Mouse (Mus musculus) cortical plate, adult 2 months (tissue): ENCODE results near the gene Sprn. TPM values are rescaled to one million over a fixed set of nuclear protein-coding genes. Genes with fewer than 3 reads are reported as not detected.

Experiments
- H3K27ac ChIP-seq: fragments of 200-500 bp; 2 replicates; pipeline ENCODE4 v1.5.1; 2012; ENCODE audit warnings: low read length, control low read depth, inconsistent platforms; ENCODE audit not compliant: insufficient read depth
- H3K4me1 ChIP-seq: fragments of 200-500 bp; 2 replicates; pipeline ENCODE4 v1.6.1; 2011; ENCODE audit warnings: low read length; ENCODE audit not compliant: control insufficient read depth, insufficient read depth
- H3K4me3 ChIP-seq: fragments of 200-500 bp; 2 replicates; pipeline ENCODE4 v1.5.1; 2011; ENCODE audit warnings: mild to moderate bottlenecking, low read length, control low read depth; ENCODE audit not compliant: insufficient read depth
- CTCF ChIP-seq: fragments of 200-500 bp; IDR thresholded peaks from 2 replicates; pipeline ENCODE4 v1.5.1; 2011; ENCODE audit warnings: mild to moderate bottlenecking, control low read depth, low read length; ENCODE audit not compliant: insufficient read depth; ENCODE audit errors: extremely low read depth
- POLR2A ChIP-seq: fragments of 200-500 bp; IDR thresholded peaks from 2 replicates; pipeline ENCODE4 v1.6.1; 2011; ENCODE audit warnings: mild to moderate bottlenecking, low read length, control low read depth; ENCODE audit not compliant: insufficient read depth; ENCODE audit errors: extremely low read depth
- polyA plus RNA-seq: library from polyadenylated mRNA; depleted of rRNA; stranded (reverse); fragments of >200 nt; gene quantifications from 2 replicates; pipeline ENCODE4 v1.2.3, GENCODE M21; 2012

The Sprn gene
- polyA plus RNA-seq, 1 experiment, result 128 TPM

DNA sequence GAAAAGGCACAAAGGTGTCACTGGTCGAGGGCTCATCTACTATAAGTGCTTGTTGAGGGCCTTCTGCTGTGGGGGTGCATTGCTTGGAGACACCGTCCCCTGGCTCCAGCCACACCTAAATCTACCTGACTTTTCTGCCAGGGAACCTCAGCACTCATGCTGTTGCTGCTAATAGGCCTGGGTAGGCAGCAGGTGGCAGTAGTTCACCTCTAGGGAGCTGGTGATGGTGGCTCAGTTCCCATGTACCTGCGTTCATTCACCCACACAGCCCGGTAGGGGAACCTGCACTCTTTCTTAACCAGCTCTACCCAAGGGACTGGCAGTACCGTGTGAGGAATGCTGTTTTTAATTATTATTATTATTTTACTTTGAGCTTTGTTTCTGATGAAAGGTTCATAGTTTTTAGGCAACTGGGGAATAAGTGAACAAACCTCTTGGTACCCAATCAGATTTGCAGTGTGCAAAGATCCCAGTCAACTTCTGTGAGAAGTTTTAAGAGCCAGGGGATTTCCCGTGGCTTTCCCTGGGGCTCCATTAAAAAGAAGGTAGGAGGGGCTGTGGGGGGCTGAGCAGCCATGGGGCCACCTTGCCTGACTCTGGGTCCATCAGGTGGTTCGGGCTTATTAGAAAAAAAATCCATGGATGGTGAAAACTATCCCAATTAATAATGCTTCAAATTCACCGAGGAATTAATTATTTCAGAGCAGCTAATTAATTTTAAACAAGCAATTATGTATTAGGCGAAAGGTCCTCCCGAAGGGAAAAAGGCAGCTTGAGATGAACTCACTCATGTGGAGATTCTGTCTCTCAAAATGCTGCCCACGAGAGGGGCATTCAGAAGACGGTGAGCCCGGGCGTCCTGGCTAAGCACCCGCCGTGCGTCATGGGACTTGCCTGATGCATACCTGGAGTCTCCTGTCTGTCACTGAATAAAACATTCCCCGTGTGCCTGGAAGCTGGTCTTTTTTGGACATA is 32.3 kb upstream of the Sprn start:
- Histone ChIP-seq H3K4me1 (no peaks in the 10 kb centered on the region), H3K4me3 (no peak overlapping the region), H3K27ac (no peak overlapping the region)
- TF ChIP-seq POLR2A (no peak), CTCF (peak; percentile 74)

DNA sequence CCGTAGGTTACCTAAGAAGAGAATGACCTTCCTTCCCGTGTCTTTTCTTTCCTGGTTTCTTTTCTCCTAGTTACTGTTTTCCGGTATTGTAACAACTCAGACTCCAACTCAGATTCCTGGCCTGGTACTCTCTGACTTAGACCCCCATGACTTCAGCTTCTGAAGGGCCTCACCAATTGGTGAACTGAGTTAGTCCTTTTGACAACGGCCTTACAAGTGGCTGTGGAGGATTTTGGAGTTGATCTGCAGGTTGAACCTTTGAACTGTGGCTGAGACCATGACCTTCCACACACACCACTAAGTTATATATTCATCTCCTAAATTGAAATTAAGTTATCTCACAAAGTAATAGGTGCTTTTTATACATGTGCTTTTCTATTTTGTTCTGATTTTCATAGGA is 29.5 kb upstream of the Sprn start:
- TF ChIP-seq CTCF, result no peak
- no peak for TF ChIP-seq POLR2A
- no peak overlapping the region for H3K27ac ChIP-seq
- H3K4me1 ChIP-seq, result no peaks in the 10 kb centered on the region
- no peak overlapping the region for H3K4me3 ChIP-seq

DNA sequence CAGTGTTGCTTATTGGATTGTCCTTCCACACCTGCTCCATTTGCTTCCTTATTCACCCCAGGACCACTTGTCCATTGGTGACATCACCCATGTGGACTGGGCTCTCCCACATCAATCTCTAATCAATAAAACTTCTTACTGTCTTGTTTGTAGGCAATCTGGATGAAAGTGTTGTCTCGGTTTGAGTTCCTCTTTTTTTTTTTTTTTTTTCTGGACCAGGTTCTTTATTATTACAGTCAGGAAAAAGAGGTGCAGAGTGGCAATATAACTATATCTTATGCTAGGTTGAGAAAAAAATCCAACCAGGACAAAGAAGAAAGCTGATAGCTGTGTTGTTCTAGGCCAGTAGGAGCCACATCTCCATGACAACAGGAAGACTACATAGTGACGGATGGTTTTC is 26.0 kb upstream of the Sprn start:
- TF ChIP-seq POLR2A (no peak), CTCF (no peak)
- H3K4me1 ChIP-seq, result no peaks in the 10 kb centered on the region
- H3K27ac ChIP-seq, result no peak overlapping the region
- no peak overlapping the region for H3K4me3 ChIP-seq

DNA sequence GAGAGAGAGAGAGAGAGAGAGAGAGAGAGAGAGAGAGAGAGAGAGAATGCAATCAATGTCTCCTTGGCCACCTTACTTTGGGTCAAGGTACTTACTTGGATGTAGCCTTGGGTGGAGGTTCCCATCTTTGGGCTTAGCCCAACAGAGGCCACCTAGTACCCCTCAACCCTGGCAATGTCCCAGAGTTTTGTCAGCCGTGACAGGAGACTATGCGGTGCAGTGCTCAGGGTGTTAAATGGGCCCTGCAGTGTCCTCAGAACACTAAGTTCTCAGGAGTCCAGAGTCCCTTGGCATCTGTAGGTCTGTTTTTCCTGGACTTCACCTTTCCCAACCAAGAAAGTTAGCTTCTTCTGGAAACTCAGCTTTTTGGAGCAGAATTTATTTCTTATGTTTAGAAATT is 24.5 kb upstream of the Sprn start:
- Histone ChIP-seq H3K4me1 (no peaks in the 10 kb centered on the region), H3K4me3 (no peak overlapping the region), H3K27ac (no peak overlapping the region)
- TF ChIP-seq POLR2A (no peak), CTCF (no peak)

DNA sequence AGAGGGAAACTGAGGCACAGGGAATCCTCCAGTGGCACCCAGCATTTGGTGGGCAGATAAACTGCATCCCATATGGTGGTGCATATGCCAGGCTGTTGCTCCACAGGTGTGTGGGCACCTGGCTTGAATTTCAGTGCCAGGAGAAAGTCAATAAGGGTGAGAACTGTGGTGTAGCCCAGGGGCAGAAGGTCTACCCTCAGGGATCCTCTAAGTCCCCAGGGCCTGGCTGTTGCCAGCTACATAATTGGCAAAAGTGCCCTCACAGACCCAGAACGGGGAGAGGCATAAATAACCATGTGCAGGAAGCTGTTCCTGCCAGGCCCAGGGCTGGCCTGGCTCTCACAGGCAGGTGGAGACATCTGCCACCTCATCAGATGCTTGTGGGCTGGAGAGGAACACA is 18.3 kb upstream of the Sprn start, which contains the start of gene Olfr523:
Gene Olfr523 (plus strand): TSS at position 282 of the 400 bp plus-strand sequence.
- TF ChIP-seq POLR2A (no peak), CTCF (no peak)
- Histone ChIP-seq H3K27ac (no peak within 1 kb of the TSS), H3K4me1 (0 out of 2 replicates have a peak, but pooled peaks cover 1% of the 10 kb centered on the region), H3K4me3 (no peak within 1 kb of the TSS)

DNA sequence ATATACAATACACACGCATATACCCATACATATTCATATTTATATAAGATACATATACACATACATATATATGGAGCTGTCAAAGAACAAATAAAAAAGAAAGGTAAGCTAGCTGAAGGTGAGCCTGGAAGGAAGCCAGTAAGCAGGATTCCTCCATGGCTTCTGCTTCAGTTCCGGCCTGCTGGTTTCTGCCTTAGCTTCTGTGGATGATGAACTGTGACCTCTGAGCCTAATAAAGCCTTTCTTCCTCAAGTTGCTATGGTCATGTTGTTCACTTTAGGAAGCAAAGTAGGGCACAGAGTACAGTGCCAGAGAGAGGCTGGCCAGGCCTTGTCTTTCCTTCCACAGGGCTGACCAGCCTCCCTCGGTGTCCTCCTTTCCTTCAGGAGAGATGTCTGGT is 16.2 kb upstream of the Sprn start:
- no peak for TF ChIP-seq POLR2A
- Histone ChIP-seq H3K27ac (no peak overlapping the region), H3K4me3 (no peak overlapping the region), H3K4me1 (peaks cover 3% of the 10 kb centered on the region; the same call in 1 of the 2 replicates)

DNA sequence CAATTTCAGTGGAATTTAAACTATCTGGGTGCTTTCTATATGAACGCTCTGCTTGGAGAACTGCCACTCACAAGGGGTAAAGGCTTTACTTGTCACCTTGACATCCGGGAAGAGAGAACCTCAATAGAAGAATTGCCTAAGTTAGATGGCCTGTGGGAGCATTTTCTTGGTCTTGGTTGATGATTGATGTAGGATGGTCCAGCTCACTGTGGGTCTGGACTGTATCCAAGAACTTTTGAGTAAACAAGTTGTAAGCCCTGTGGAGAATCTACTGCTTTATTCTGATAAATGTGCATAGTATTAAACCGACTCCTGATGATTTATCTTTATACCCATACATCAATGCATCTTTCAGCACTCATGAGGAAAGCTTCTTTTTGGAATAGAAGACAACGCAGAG is 14.7 kb upstream of the Sprn start:
- H3K4me1 ChIP-seq, result peaks cover 3% of the 10 kb centered on the region; the same call in 1 of the 2 replicates
- no peak overlapping the region for H3K4me3 ChIP-seq
- H3K27ac ChIP-seq, result no peak overlapping the region
- TF ChIP-seq POLR2A (no peak), CTCF (no peak)

DNA sequence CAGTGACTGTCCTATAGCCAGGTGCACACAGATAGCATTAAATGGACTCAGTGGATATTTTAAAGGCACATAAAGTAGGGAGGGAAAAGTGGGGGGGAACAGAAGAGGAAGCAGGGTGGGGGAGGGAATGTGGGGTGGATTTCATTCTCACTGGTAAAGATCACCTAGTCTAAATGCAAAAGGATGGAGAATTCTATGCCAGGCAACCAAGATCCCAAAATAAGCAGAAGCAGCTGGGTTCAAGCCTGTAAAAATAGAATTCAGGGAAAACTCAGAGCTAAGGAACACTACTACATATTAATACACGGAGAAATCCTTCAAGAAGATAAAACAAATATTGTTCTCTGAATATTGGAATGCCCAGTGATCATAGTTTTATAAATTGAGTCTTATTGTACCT is 13.3 kb upstream of the Sprn start:
- Histone ChIP-seq H3K4me3 (no peak overlapping the region), H3K4me1 (peaks cover 3% of the 10 kb centered on the region; the same call in 1 of the 2 replicates), H3K27ac (0 out of 2 replicates have a peak overlapping the region, but pooled peaks have one; percentile 29)
- no peak for TF ChIP-seq POLR2A
- no peak for TF ChIP-seq CTCF

DNA sequence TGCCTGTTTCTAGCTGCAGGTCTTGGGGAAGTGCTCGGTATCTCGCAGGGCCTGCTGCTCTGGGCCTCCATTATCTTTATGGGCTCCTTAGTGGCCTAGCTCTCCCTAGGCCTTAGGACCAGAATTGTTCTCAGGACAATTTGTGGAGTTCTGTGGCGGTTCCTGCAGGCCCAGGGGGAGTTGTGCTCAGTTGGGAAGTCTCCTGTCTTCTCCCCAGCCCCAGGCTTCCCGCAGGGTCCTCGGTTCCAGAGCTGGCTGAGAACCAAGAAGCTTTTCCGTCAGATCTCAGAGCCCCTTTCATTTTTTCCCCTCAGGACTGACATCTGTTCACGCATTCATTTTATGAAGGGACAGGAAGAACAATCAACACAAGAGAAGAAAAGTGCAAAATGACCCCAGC is 10.0 kb upstream of the Sprn start, which contains the start of gene Olfr522:
Gene Olfr522 (minus strand): TSS at position 101 of the 400 bp plus-strand sequence.
- Histone ChIP-seq H3K4me3 (no peak within 1 kb of the TSS), H3K27ac (no peak within 1 kb of the TSS), H3K4me1 (peaks cover 3% of the 10 kb centered on the region; the same call in 1 of the 2 replicates)
- no peak for TF ChIP-seq CTCF
- no peak for TF ChIP-seq POLR2A

DNA sequence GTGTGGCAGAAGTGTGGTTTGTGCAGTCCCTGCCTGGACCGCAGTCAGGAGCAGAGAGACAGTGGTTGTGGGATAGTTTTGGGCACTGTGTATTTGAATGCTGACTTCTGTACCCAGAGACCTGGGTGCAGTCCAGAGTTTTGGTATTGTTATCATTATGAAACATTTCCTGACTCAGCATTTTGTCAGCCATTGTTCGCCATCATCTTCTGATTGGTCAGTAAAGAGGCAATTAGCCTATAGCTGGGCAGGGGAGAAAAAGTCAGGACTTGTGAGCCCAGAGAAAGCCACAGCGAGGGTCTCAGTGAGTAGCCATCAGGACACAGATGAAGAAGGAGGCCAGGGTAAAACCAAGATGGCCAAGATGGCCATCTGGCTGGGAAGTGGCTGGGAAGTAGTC is 5.7 kb upstream of the Sprn start:
- no peak overlapping the region for H3K4me3 ChIP-seq
- TF ChIP-seq CTCF (no peak), POLR2A (no peak)
- H3K4me1 ChIP-seq, result no peaks in the 10 kb centered on the region
- H3K27ac ChIP-seq, result no peak overlapping the region
